Mouse (Mus musculus) forebrain, postnatal 0 days (tissue): ENCODE results near the gene Atg16l2. TPM values are rescaled to one million over a fixed set of nuclear protein-coding genes. Genes with fewer than 3 reads are reported as not detected.
A peak's percentile ranks its signal among the peaks of the same experiment; 100 is the strongest.

Source experiments
- ATAC-seq: fragments of 200-750 bp; cut with Nextera tagmentation; 2 replicates; pipeline ENCODE4 v1.8.0; 2017; ENCODE audit warnings: mild to moderate bottlenecking, moderate library complexity
- DNase-seq: peaks from one replicate; pipeline ENCODE4 v3.0.0-alpha.2; 2015
- H3K27ac ChIP-seq: fragments of 300-500 bp; sonication (generic); 2 replicates; pipeline ENCODE4 v1.5.1; 2014; ENCODE audit warnings: low read depth, mild to moderate bottlenecking, antibody characterized with exemption, low read length, moderate library complexity, mixed read lengths
- H3K27me3 ChIP-seq: fragments of 300-500 bp; sonication (generic); 2 replicates; pipeline ENCODE4 v1.6.1; 2014; ENCODE audit warnings: mild to moderate bottlenecking, low read length, mixed read lengths; ENCODE audit not compliant: insufficient read depth
- H3K36me3 ChIP-seq: fragments of 300-500 bp; sonication (generic); 2 replicates; pipeline ENCODE4 v1.6.1; 2014; ENCODE audit warnings: mild to moderate bottlenecking, moderate library complexity; ENCODE audit not compliant: insufficient read depth
- H3K4me1 ChIP-seq: fragments of 300-500 bp; sonication (generic); 2 replicates; pipeline ENCODE4 v1.6.1; 2014; ENCODE audit warnings: antibody characterized with exemption; ENCODE audit not compliant: insufficient read depth
- H3K4me2 ChIP-seq: fragments of 300-500 bp; sonication (generic); 2 replicates; pipeline ENCODE4 v1.6.1; 2014; ENCODE audit warnings: low read depth, mild to moderate bottlenecking, moderate library complexity
- H3K4me3 ChIP-seq: fragments of 300-500 bp; sonication (generic); 2 replicates; pipeline ENCODE4 v1.5.1; 2014; ENCODE audit warnings: low read depth, low read length, mixed read lengths
- H3K9ac ChIP-seq: fragments of 300-500 bp; sonication (generic); 2 replicates; pipeline ENCODE4 v1.6.1; 2014; ENCODE audit warnings: mild to moderate bottlenecking
- H3K9me3 ChIP-seq: fragments of 300-500 bp; sonication (generic); 2 replicates; pipeline ENCODE4 v1.6.1; 2016; ENCODE audit warnings: low read length
- CTCF ChIP-seq: sonication (generic); IDR thresholded peaks from 2 replicates; pipeline ENCODE4 v1.5.1; 2016; ENCODE audit warnings: antibody characterized with exemption, control low read depth, low read depth
- WGBS: fragments of 180-500 bp; shearing (Covaris S2); extraction: QIAGEN DNeasy Blood & Tissue Kit; methylation state at CpG from one replicate; pipeline ENCODE4 v1.1.7; 2014; 5-methylcytosine and 5-hydroxymethylcytosine counted together
- polyA plus RNA-seq: library from polyadenylated mRNA; unstranded; fragments of >200 nt; fragmentation: Nextera tagmentation; extraction: Ambion mirVana; gene quantifications from 2 replicates; pipeline ENCODE4 v1.2.1, GENCODE M21; 2015
- total RNA-seq: library from RNA; depleted of rRNA; stranded (reverse); fragments of >200 nt; gene quantifications from 2 replicates; pipeline ENCODE4 v1.2.3, GENCODE M21; 2014; rRNA removed

Gene Atg16l2
- total and polyA plus RNA-seq, 2 experiments from 2014 or later: 21.6 to 51.9 TPM

GRCm38 (mm10) chr7:101232716-101233115 is 69.3 kb downstream of the Atg16l2 start:
- 43% methylated on average over 3 of the region's 3 CpGs for WGBS
- TF ChIP-seq CTCF: no peak
- no peak for ATAC-seq
- no peak overlapping the region for H3K9ac ChIP-seq
- peaks cover 4% of the 10 kb centered on the region for H3K4me1 ChIP-seq
- H3K4me2 ChIP-seq: no peak overlapping the region
- no peaks in the 10 kb centered on the region for H3K27me3 ChIP-seq
- no peaks in the 10 kb centered on the region for H3K36me3 ChIP-seq
- no peaks in the 10 kb centered on the region for H3K9me3 ChIP-seq
- H3K27ac ChIP-seq: 0 out of 2 replicates have a peak overlapping the region, but pooled peaks have one; percentile 5
- no peak overlapping the region for H3K4me3 ChIP-seq
- DNase-seq: peak; percentile 25

DNA sequence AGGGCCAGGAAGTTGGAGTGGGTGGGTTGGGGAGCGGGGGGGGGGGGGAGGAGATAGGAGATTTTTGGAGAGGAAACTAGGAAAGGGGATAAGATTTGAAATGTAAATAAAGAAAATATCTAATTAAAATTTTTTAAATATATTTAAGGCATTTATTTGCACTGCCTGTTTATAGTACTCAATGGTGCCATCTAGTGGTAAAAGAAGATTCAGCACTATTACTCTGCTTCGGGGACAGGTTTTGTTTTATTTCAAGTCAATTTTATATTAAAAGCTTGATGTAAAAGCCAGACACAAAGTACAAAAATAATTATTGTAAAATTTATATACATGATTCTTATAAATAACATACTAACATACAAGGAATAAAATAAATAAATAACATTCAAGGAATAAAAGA is 70.6 kb downstream of the Atg16l2 start:
- WGBS: 19% methylated on average over 2 of the region's 2 CpGs
- no peaks in the 10 kb centered on the region for H3K9me3 ChIP-seq
- TF ChIP-seq CTCF: peak; percentile 66
- no peaks in the 10 kb centered on the region for H3K27me3 ChIP-seq
- no peak for ATAC-seq
- H3K27ac ChIP-seq: no peak overlapping the region
- no peak overlapping the region for H3K9ac ChIP-seq
- no peak overlapping the region for H3K4me2 ChIP-seq
- H3K36me3 ChIP-seq: no peaks in the 10 kb centered on the region
- no peak overlapping the region for H3K4me3 ChIP-seq
- peak; percentile 67 for DNase-seq
- H3K4me1 ChIP-seq: peaks cover 4% of the 10 kb centered on the region

DNA sequence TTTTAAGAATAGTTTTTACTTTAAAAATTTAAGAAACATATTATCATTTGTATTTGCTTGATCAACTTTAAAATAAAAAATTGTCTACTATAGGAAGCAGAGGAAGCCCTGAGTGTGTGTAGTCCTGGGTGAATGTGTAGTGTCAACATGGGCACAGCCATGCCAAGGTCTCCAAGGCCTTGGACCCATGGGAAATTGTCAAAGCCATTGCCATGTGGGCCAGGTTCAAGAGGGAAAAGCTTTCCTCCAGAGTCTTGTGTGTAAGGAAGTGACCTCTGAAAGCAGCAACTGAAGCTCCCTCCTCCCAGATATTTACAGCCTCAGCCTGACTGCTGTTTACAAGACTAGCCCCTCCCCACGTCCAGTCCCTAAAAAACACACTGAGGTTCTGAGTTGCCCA is 72.7 kb downstream of the Atg16l2 start:
- Histone ChIP-seq H3K4me1 (peaks cover 4% of the 10 kb centered on the region), H3K4me3 (no peak overlapping the region), H3K27ac (no peak overlapping the region), H3K4me2 (no peak overlapping the region), H3K36me3 (no peaks in the 10 kb centered on the region), H3K27me3 (no peaks in the 10 kb centered on the region), H3K9me3 (no peaks in the 10 kb centered on the region), H3K9ac (no peak overlapping the region)
- 83% methylated on average over 1 of the region's 1 CpGs for WGBS
- DNase-seq (no peak), ATAC-seq (no peak)
- TF ChIP-seq CTCF: no peak

- ATAC-seq: no peak
- 95% methylated on average over 2 of the region's 2 CpGs for WGBS
- Histone ChIP-seq H3K4me2 (no peak overlapping the region), H3K9me3 (no peaks in the 10 kb centered on the region), H3K4me3 (no peak overlapping the region), H3K9ac (no peak overlapping the region), H3K27me3 (no peaks in the 10 kb centered on the region), H3K36me3 (no peaks in the 10 kb centered on the region), H3K4me1 (no peaks in the 10 kb centered on the region), H3K27ac (no peak overlapping the region)
- TF ChIP-seq CTCF: no peak
- DNase-seq: no peak
Measured at GRCm38 (mm10) chr7:101223501-101223900, 78.5 kb downstream of the Atg16l2 start.

DNA sequence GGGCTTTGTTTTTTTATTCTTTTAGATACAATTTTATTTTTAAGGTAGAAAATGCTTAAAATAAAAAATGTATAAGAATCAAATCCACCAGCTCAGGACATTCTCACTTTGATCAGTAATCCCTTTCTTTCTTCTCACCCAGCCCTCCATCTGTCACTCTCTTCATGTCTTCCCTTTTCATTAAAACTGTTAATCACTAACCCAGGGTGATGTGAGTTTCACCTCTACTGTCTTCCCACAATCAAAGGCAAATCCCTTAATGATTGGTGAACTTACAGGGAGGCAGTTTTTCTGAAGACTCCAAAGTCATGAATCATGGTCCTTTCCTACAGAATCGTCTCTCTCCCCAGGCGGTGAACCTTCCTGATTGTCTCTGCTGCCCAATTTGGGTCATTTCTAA is 85.3 kb downstream of the Atg16l2 start:
- Histone ChIP-seq H3K4me1 (no peaks in the 10 kb centered on the region), H3K9me3 (no peaks in the 10 kb centered on the region), H3K36me3 (no peaks in the 10 kb centered on the region), H3K4me3 (no peak overlapping the region), H3K4me2 (no peak overlapping the region), H3K9ac (no peak overlapping the region), H3K27ac (no peak overlapping the region), H3K27me3 (no peaks in the 10 kb centered on the region)
- 78% methylated on average over 2 of the region's 2 CpGs for WGBS
- ATAC-seq: no peak
- no peak for DNase-seq
- TF ChIP-seq CTCF: no peak

GRCm38 (mm10) chr7:101213515-101214263 is 88.4 kb downstream of the Atg16l2 start:
- H3K4me2 ChIP-seq: no peak overlapping the region
- H3K27me3 ChIP-seq: no peaks in the 10 kb centered on the region
- ATAC-seq (no peak), DNase-seq (no peak)
- no peak overlapping the region for H3K9ac ChIP-seq
- no peak for TF ChIP-seq CTCF
- no peak overlapping the region for H3K4me3 ChIP-seq
- no peak overlapping the region for H3K27ac ChIP-seq
- H3K4me1 ChIP-seq: no peaks in the 10 kb centered on the region
- WGBS: 86% methylated on average over 3 of the region's 3 CpGs
- no peaks in the 10 kb centered on the region for H3K9me3 ChIP-seq
- no peaks in the 10 kb centered on the region for H3K36me3 ChIP-seq

Other genes starting within 250 kb of the Atg16l2 start
- 59.6 and 66.8 TPM in 2 replicates for gene Fchsd2, start 209.4 kb downstream of the Atg16l2 start, total RNA-seq
- gene Fchsd2, start 209.4 kb downstream of the Atg16l2 start, polyA plus RNA-seq: 24.7 and 36.3 TPM in 2 replicates
- gene Stard10, start 14.8 kb upstream of the Atg16l2 start, total RNA-seq: 17.3 and 24.5 TPM in 2 replicates
- gene Stard10, start 14.8 kb upstream of the Atg16l2 start, polyA plus RNA-seq: 11.0 and 12.2 TPM in 2 replicates
- gene Arap1, start 45.8 kb upstream of the Atg16l2 start, total RNA-seq: 14.3 and 15.8 TPM in 2 replicates
- gene Arap1, start 45.8 kb upstream of the Atg16l2 start, polyA plus RNA-seq: 8.0 and 10.5 TPM in 2 replicates
- gene Gm45837, start 108.6 kb upstream of the Atg16l2 start, total RNA-seq: not detected in 2 replicates
- not detected in 2 replicates for gene Gm45837, start 108.6 kb upstream of the Atg16l2 start, polyA plus RNA-seq
- 94.2 and 104 TPM in 2 replicates for gene Pde2a, start 119.4 kb upstream of the Atg16l2 start, total RNA-seq
- gene Pde2a, start 119.4 kb upstream of the Atg16l2 start, polyA plus RNA-seq: 66.2 and 72.4 TPM in 2 replicates